Mouse (Mus musculus): Measurements from ENCODE around the gene Nub1. TPM values are rescaled to one million over a fixed set of nuclear protein-coding genes. Genes with fewer than 3 reads are reported as not detected.

Nub1 gene
- 33.8 and 48.8 TPM in 2 replicates for polyA plus RNA-seq (2012; rRNA removed)

DNA sequence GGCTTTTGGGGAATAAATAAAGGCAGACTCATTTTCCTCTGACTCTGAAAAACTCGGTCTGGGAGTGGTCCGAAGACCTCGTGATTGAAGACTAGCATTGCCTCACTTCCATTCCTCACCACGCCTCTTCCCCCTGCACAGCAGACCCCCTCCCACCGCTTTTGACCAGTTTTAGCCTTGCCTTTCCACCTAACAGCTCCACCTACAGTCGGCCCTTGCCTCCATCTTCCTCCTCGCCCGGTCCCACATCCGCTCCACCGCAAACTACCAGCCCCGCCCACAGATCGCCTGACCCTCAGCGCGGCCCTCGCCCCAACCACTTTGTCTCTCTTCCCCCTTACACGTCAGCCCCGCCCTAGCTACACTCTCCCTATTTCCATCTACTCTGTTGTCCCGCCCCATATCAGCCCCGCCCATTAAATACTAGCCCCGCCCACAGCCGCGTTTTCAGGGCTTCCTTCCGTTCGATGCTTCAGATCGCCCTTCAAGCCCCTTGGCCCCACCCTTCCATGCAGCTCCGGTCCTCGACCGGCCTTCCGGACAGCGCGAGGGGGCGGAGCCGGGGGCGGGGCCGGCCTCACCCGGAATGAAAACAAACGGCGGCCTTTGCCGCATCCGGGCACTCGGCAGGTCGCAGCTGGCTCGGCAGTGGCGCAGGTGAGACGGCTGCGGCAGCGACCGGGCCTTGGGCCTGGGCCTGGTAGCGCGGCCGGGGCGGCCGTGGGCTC is at the start of gene Nub1:
TSS of gene Nub1 (plus strand) at position 167 of the 728 bp plus-strand sequence.
- Histone ChIP-seq H3K4me3 (ENCODE audit: extremely low read depth, insufficient read depth, insufficient read length) (peak within 1 kb of the TSS; percentile 91), H3K27me3 (ENCODE audit: control insufficient read depth, insufficient read depth, low read length) (no peaks in the 10 kb centered on the region), H3K27ac (ENCODE audit: insufficient read depth, low read length) (peak within 1 kb of the TSS; percentile 90), H3K4me1 (ENCODE audit: control insufficient read depth, insufficient read depth, insufficient read length) (peaks cover 7% of the 10 kb centered on the region; the same call in 1 of the 2 replicates), H3K36me3 (ENCODE audit: control insufficient read depth, insufficient read depth, low read length) (peaks cover 7% of the 10 kb centered on the region; the same call in 1 of the 2 replicates)
- WGBS: under 1% methylated on average over 53 of the region's 53 CpGs
- TF ChIP-seq POLR2A (IDR thresholded peaks at IDR 0.05; ENCODE audit: low read depth, low read length) (peak; percentile 58), CTCF (IDR thresholded peaks at IDR 0.05; ENCODE audit: extremely low read depth, insufficient read depth, insufficient read length, insufficient replicate concordance) (no peak)
- peak; percentile 98 to 99 for DNase-seq (ENCODE audit: low read depth in 1 of 2, low spot score in 2 of 2)

- DNase-seq (ENCODE audit: low read depth in 1 of 2, low spot score in 2 of 2): no peak
- Histone ChIP-seq H3K36me3 (ENCODE audit: control insufficient read depth, insufficient read depth, low read length) (no peaks in the 10 kb centered on the region), H3K4me3 (ENCODE audit: extremely low read depth, insufficient read depth, insufficient read length) (no peak overlapping the region), H3K4me1 (ENCODE audit: control insufficient read depth, insufficient read depth, insufficient read length) (no peaks in the 10 kb centered on the region), H3K27ac (ENCODE audit: insufficient read depth, low read length) (no peak overlapping the region), H3K27me3 (ENCODE audit: control insufficient read depth, insufficient read depth, low read length) (no peaks in the 10 kb centered on the region)
- TF ChIP-seq CTCF (IDR thresholded peaks at IDR 0.05; ENCODE audit: extremely low read depth, insufficient read depth, insufficient read length, insufficient replicate concordance) (no peak), POLR2A (IDR thresholded peaks at IDR 0.05; ENCODE audit: low read depth, low read length) (no peak)
- 91% methylated on average over 4 of the region's 4 CpGs for WGBS
Measured at GRCm38 (mm10) chr5:24636987-24637386, 48.3 kb upstream of the Nub1 start.

GRCm38 (mm10) chr5:24638131-24638530 is 47.2 kb upstream of the Nub1 start:
- TF ChIP-seq CTCF (IDR thresholded peaks at IDR 0.05; ENCODE audit: extremely low read depth, insufficient read depth, insufficient read length, insufficient replicate concordance): no peak
- TF ChIP-seq POLR2A (IDR thresholded peaks at IDR 0.05; ENCODE audit: low read depth, low read length): no peak
- WGBS: 52% methylated on average over 6 of the region's 6 CpGs
- no peak overlapping the region for H3K4me3 ChIP-seq (ENCODE audit: extremely low read depth, insufficient read depth, insufficient read length)
- H3K4me1 ChIP-seq (ENCODE audit: control insufficient read depth, insufficient read depth, insufficient read length): no peaks in the 10 kb centered on the region
- no peaks in the 10 kb centered on the region for H3K27me3 ChIP-seq (ENCODE audit: control insufficient read depth, insufficient read depth, low read length)
- no peaks in the 10 kb centered on the region for H3K36me3 ChIP-seq (ENCODE audit: control insufficient read depth, insufficient read depth, low read length)
- no peak overlapping the region for H3K27ac ChIP-seq (ENCODE audit: insufficient read depth, low read length)
- DNase-seq (ENCODE audit: low read depth in 1 of 2, low spot score in 2 of 2): no peak

DNA sequence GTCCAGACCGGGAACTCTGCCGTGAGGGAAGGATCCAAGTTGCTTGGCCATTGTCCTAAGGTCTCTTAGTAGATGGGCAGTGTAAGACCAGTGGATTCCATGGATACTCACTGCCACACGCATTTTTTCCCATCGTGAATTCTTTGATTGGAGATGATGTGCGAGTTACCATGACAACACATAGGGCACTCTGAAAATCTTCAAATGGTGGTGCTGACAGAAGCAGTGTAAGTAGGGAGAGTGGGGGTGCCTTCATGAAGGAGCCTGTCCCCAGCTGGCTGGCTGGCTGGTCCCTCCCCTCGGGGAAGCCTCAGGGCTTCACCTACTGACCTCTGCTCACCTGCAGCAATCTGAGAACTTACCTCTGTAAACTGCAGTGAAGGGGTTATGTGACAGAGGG is 46.3 kb upstream of the Nub1 start:
- no peak overlapping the region for H3K4me3 ChIP-seq (ENCODE audit: extremely low read depth, insufficient read depth, insufficient read length)
- no peak for DNase-seq (ENCODE audit: low read depth in 1 of 2, low spot score in 2 of 2)
- no peak for TF ChIP-seq CTCF (IDR thresholded peaks at IDR 0.05; ENCODE audit: extremely low read depth, insufficient read depth, insufficient read length, insufficient replicate concordance)
- no peak for TF ChIP-seq POLR2A (IDR thresholded peaks at IDR 0.05; ENCODE audit: low read depth, low read length)
- H3K4me1 ChIP-seq (ENCODE audit: control insufficient read depth, insufficient read depth, insufficient read length): no peaks in the 10 kb centered on the region
- no peak overlapping the region for H3K27ac ChIP-seq (ENCODE audit: insufficient read depth, low read length)
- H3K36me3 ChIP-seq (ENCODE audit: control insufficient read depth, insufficient read depth, low read length): no peaks in the 10 kb centered on the region
- 87% methylated on average over 6 of the region's 6 CpGs for WGBS
- H3K27me3 ChIP-seq (ENCODE audit: control insufficient read depth, insufficient read depth, low read length): no peaks in the 10 kb centered on the region

DNA sequence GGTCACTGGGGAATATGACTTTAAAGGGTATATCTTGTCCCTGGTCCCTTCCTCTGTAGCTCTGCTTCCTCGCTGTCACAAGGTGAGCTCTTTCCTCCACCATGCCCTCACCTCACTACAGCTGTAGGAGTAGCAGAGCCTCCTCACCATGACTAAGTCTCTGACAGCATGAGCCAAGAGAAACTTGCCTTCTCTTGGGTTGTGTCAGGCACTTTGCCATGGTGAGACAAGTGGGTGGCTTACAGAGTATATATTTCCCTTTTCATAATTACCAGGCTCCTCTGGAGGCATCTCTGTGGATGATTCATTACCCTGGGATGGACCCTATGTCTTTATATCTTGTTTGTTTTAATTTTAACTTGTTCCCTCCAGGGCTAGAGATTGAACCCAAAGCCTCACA is 39.9 kb upstream of the Nub1 start:
- Histone ChIP-seq H3K4me3 (ENCODE audit: extremely low read depth, insufficient read depth, insufficient read length) (no peak overlapping the region), H3K27me3 (ENCODE audit: control insufficient read depth, insufficient read depth, low read length) (no peaks in the 10 kb centered on the region), H3K4me1 (ENCODE audit: control insufficient read depth, insufficient read depth, insufficient read length) (no peaks in the 10 kb centered on the region), H3K36me3 (ENCODE audit: control insufficient read depth, insufficient read depth, low read length) (no peaks in the 10 kb centered on the region), H3K27ac (ENCODE audit: insufficient read depth, low read length) (no peak overlapping the region)
- WGBS: 84% methylated on average over 1 of the region's 1 CpGs
- TF ChIP-seq POLR2A (IDR thresholded peaks at IDR 0.05; ENCODE audit: low read depth, low read length): no peak
- no peak for DNase-seq (ENCODE audit: low read depth in 1 of 2, low spot score in 2 of 2)

GRCm38 (mm10) chr5:24649231-24649630 is 36.1 kb upstream of the Nub1 start:
- no peak for TF ChIP-seq POLR2A (IDR thresholded peaks at IDR 0.05; ENCODE audit: low read depth, low read length)
- H3K4me1 ChIP-seq (ENCODE audit: control insufficient read depth, insufficient read depth, insufficient read length): no peaks in the 10 kb centered on the region
- DNase-seq (ENCODE audit: low read depth in 1 of 2, low spot score in 2 of 2): no peak
- 76% methylated on average over 4 of the region's 4 CpGs for WGBS
- H3K4me3 ChIP-seq (ENCODE audit: extremely low read depth, insufficient read depth, insufficient read length): no peak overlapping the region
- H3K27me3 ChIP-seq (ENCODE audit: control insufficient read depth, insufficient read depth, low read length): no peaks in the 10 kb centered on the region
- H3K27ac ChIP-seq (ENCODE audit: insufficient read depth, low read length): no peak overlapping the region
- no peaks in the 10 kb centered on the region for H3K36me3 ChIP-seq (ENCODE audit: control insufficient read depth, insufficient read depth, low read length)

DNA sequence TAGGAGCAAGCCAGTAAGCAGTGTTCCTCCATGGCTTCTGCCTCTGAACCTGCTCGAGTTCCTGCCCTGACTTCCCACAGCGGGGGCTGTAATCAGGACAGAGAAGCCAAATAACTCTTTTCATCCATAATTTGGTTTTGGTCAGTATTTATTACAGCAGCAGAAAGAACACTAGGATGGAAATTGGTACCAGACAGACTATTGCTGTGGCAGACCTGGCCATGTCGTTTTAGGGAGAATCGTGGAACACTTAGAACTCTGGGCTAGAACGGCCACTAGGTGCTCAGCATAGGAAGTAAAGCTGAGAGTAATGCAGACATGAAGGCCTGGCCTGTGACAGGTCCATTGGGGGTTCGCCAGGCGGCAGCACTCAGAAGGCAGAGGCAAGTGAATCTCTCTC is 35.6 kb upstream of the Nub1 start:
- no peaks in the 10 kb centered on the region for H3K36me3 ChIP-seq (ENCODE audit: control insufficient read depth, insufficient read depth, low read length)
- no peaks in the 10 kb centered on the region for H3K4me1 ChIP-seq (ENCODE audit: control insufficient read depth, insufficient read depth, insufficient read length)
- no peaks in the 10 kb centered on the region for H3K27me3 ChIP-seq (ENCODE audit: control insufficient read depth, insufficient read depth, low read length)
- no peak overlapping the region for H3K4me3 ChIP-seq (ENCODE audit: extremely low read depth, insufficient read depth, insufficient read length)
- no peak for TF ChIP-seq POLR2A (IDR thresholded peaks at IDR 0.05; ENCODE audit: low read depth, low read length)
- TF ChIP-seq CTCF (IDR thresholded peaks at IDR 0.05; ENCODE audit: extremely low read depth, insufficient read depth, insufficient read length, insufficient replicate concordance): no peak
- H3K27ac ChIP-seq (ENCODE audit: insufficient read depth, low read length): no peak overlapping the region
- WGBS: 74% methylated on average over 7 of the region's 7 CpGs
- DNase-seq (ENCODE audit: low read depth in 1 of 2, low spot score in 2 of 2): no peak

All from spleen, adult 2 months (tissue).